Mouse (Mus musculus) lung, postnatal 0 days (tissue): ENCODE measurements at regions not wholly inside any gene's neighbourhood (a gene's known extent, or its start where the extent isn't known, plus 50 kb on each side); places are given as distances from the start of the nearest gene placed in this dataset.

Experiments
- CTCF ChIP-seq: IDR thresholded peaks from 2 replicates; pipeline ENCODE4 v1.5.1; 2016; ENCODE audit warnings: antibody characterized with exemption, mild to moderate bottlenecking
- EP300 ChIP-seq: IDR thresholded peaks from 2 replicates; pipeline ENCODE4 v1.6.1; 2016; ENCODE audit warnings: antibody characterized with exemption, mild to moderate bottlenecking, control low read depth

DNA sequence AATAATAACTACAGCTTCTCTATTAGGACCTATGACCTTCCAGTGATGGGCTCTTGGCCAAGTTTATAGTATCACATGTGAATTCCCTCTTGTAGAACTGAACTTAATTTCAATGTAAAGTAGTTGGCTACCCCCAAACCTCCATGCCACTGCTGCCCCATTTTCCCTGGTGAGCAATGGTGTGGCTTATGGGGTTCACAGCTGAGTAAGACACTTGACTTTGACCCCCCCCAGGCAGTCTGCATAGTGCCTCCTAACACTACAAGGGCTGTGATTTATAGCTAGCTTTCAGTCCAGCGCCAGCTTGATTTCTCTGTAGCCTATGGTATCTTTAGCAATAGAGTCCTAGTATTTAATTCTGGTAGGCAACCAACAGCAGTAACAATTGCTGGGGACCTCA lies 113.1 kb downstream of the Mis18a start:
- TF ChIP-seq CTCF (no peak), EP300 (no peak)
